Mouse (Mus musculus) heart, postnatal 0 days (tissue): Measurements from ENCODE around the gene Rsph3a.

Experiments used
- CTCF ChIP-seq: IDR thresholded peaks from 2 replicates; pipeline ENCODE4 v1.5.1; 2016; ENCODE audit warnings: antibody characterized with exemption, control low read depth, low read depth
- EP300 ChIP-seq: IDR thresholded peaks from 2 replicates; pipeline ENCODE4 v1.6.1; 2016; ENCODE audit warnings: antibody characterized with exemption, low read depth

GRCm38 (mm10) chr17:7897756-7898155 is 47.7 kb upstream of the Rsph3a start:
- TF ChIP-seq CTCF (no peak), EP300 (no peak)
